19 mouse cellular contexts compared by ENCODE assay signal in the genomic region with DNA sequence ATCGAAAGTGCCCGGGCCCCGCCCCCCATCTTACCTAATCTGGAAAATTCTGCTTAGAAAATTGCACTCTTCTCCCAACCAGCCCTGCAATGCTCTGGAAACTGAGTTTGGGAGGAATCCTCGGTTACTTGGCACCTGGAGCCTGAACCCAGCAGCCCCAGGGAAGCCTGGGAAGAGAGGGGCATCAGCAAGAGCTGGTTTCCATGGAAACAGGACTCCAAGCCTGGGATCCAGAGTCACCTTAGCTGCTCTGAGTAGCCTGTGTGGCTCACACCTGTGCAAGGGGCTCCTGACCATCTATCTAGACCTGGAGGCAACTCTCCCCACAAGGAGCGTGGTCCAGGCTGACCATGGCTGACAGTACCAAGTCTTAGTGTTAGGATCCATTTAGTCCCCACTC. TPM values are rescaled to one million over a fixed set of nuclear protein-coding genes. Genes with fewer than 3 reads are reported as not detected.
DNase-seq lines count a peak whose midpoint lies in the region; ATAC-seq lines count a peak whose summit lies in the region.
"Had no signal": no experiment of that assay in that cellular context is flagged by ENCODE, and none has a peak within 500 bp of the region (broad histone marks: within the 10 kb centered on the region; RNA-seq: fewer than 3 reads in every experiment).

No protein-coding gene starts in this region.

- no peaks in the 10 kb centered on the region for H3K36me3 ChIP-seq in embryonic facial prominence, embryonic 11.5 days (replicated peaks; ENCODE audit: control insufficient read depth, insufficient read depth, low read depth, low read length)
- no peaks in the 10 kb centered on the region for H3K36me3 ChIP-seq in embryonic facial prominence, embryonic 10.5 days (replicated peaks)
- no peaks in the 10 kb centered on the region for H3K36me3 ChIP-seq in midbrain, embryonic 14.5 days (ENCODE audit: control insufficient read depth, insufficient read depth, low read length)
- H3K36me3 ChIP-seq in midbrain, embryonic 11.5 days (ENCODE audit: control insufficient read depth, insufficient read depth, low read length), result no peaks in the 10 kb centered on the region
- H3K36me3 ChIP-seq in liver, embryonic 11.5 days (ENCODE audit: control insufficient read depth, insufficient read depth, low read length), result no peaks in the 10 kb centered on the region
- H3K36me3 ChIP-seq: embryonic facial prominence, embryonic 12.5 days; forebrain, embryonic 15.5 days had no signal

- no peak overlapping the region for H3K9ac ChIP-seq in embryonic facial prominence, embryonic 11.5 days (replicated peaks; ENCODE audit: low read length)
- H3K9ac ChIP-seq in midbrain, embryonic 14.5 days (replicated peaks; ENCODE audit: low read length), result no peak overlapping the region
- no peak overlapping the region for H3K9ac ChIP-seq in midbrain, embryonic 11.5 days (ENCODE audit: low read length)
- no peak overlapping the region for H3K9ac ChIP-seq in liver, embryonic 11.5 days (ENCODE audit: low read depth, low read length)
- H3K9ac ChIP-seq: embryonic facial prominence, embryonic 12.5 days; forebrain, embryonic 13.5 days; forebrain, embryonic 15.5 days; forebrain, postnatal 0 days had no signal

- no peak overlapping the region for H3K4me2 ChIP-seq in embryonic facial prominence, embryonic 11.5 days (ENCODE audit: low read depth, low read length)
- H3K4me2 ChIP-seq in midbrain, embryonic 14.5 days (ENCODE audit: low read length), result no peak overlapping the region
- no peak overlapping the region for H3K4me2 ChIP-seq in midbrain, embryonic 11.5 days
- no peak overlapping the region for H3K4me2 ChIP-seq in liver, embryonic 11.5 days
- H3K4me2 ChIP-seq: embryonic facial prominence, embryonic 12.5 days; forebrain, embryonic 13.5 days; forebrain, embryonic 15.5 days had no signal

- WGBS in embryonic facial prominence, embryonic 11.5 days, result 77% methylated on average over 5 of the region's 5 CpGs
- WGBS in embryonic facial prominence, embryonic 10.5 days, result 85% methylated on average over 5 of the region's 5 CpGs
- 82% methylated on average over 5 of the region's 5 CpGs for WGBS in midbrain, embryonic 14.5 days
- 82% methylated on average over 5 of the region's 5 CpGs for WGBS in midbrain, embryonic 11.5 days
- WGBS in liver, embryonic 11.5 days, result 78% methylated on average over 5 of the region's 5 CpGs

- H3K9me3 ChIP-seq in embryonic facial prominence, embryonic 11.5 days (replicated peaks; ENCODE audit: control insufficient read depth, low read length), result no peaks in the 10 kb centered on the region
- no peaks in the 10 kb centered on the region for H3K9me3 ChIP-seq in embryonic facial prominence, embryonic 10.5 days
- no peaks in the 10 kb centered on the region for H3K9me3 ChIP-seq in midbrain, embryonic 14.5 days (ENCODE audit: control insufficient read depth, low read length)
- no peaks in the 10 kb centered on the region for H3K9me3 ChIP-seq in midbrain, embryonic 11.5 days (ENCODE audit: control insufficient read depth, low read length)
- no peaks in the 10 kb centered on the region for H3K9me3 ChIP-seq in liver, embryonic 11.5 days (ENCODE audit: control insufficient read depth, low read length)
- H3K9me3 ChIP-seq: embryonic facial prominence, embryonic 12.5 days; forebrain, embryonic 13.5 days; forebrain, embryonic 15.5 days had no signal

- no peaks in the 10 kb centered on the region for H3K27me3 ChIP-seq in embryonic facial prominence, embryonic 11.5 days (ENCODE audit: control insufficient read depth, insufficient read depth, low read length)
- no peaks in the 10 kb centered on the region; the same call in 1 of the 2 replicates for H3K27me3 ChIP-seq in embryonic facial prominence, embryonic 10.5 days (replicated peaks; ENCODE audit: low read depth, poor library complexity, severe bottlenecking)
- H3K27me3 ChIP-seq in midbrain, embryonic 14.5 days (ENCODE audit: control insufficient read depth, insufficient read depth, low read length), result no peaks in the 10 kb centered on the region
- H3K27me3 ChIP-seq in midbrain, embryonic 11.5 days (ENCODE audit: control insufficient read depth, insufficient read depth, low read length), result no peaks in the 10 kb centered on the region
- H3K27me3 ChIP-seq in liver, embryonic 11.5 days (replicated peaks; ENCODE audit: control insufficient read depth, insufficient read depth, low read length), result no peaks in the 10 kb centered on the region
- H3K27me3 ChIP-seq: forebrain, embryonic 13.5 days; forebrain, embryonic 15.5 days had no signal

- H3K4me3 ChIP-seq in embryonic facial prominence, embryonic 11.5 days (ENCODE audit: low read depth, low read length), result no peak overlapping the region
- H3K4me3 ChIP-seq in embryonic facial prominence, embryonic 10.5 days, result no peak overlapping the region
- no peak overlapping the region for H3K4me3 ChIP-seq in midbrain, embryonic 14.5 days (replicated peaks; ENCODE audit: low read depth, low read length)
- no peak overlapping the region for H3K4me3 ChIP-seq in midbrain, embryonic 11.5 days (ENCODE audit: low read depth, low read length)
- H3K4me3 ChIP-seq in liver, embryonic 11.5 days (ENCODE audit: low read depth, low read length), result no peak overlapping the region
- H3K4me3 ChIP-seq: embryonic facial prominence, embryonic 12.5 days; forebrain, embryonic 13.5 days; forebrain, embryonic 15.5 days had no signal

- 0 out of 2 replicates have a peak, but pooled peaks have one; percentile 51 for ATAC-seq in embryonic facial prominence, embryonic 11.5 days (replicated peaks; ENCODE audit: insufficient number of reproducible peaks, low FRiP score, low TSS enrichment, low read depth)
- ATAC-seq in midbrain, embryonic 14.5 days (ENCODE audit: low FRiP score, low TSS enrichment), result no peak
- ATAC-seq in midbrain, embryonic 11.5 days (ENCODE audit: low FRiP score), result no peak
- no peak for ATAC-seq in liver, embryonic 11.5 days (replicated peaks; ENCODE audit: low FRiP score)
- ATAC-seq: activated CD4-positive, CD25-positive, alpha-beta regulatory T cell, adult 4 months; forebrain, embryonic 13.5 days; forebrain, embryonic 15.5 days; forebrain, postnatal 0 days had no signal

- H3K4me1 ChIP-seq in embryonic facial prominence, embryonic 11.5 days (ENCODE audit: control insufficient read depth, insufficient read depth, low read length), result no peaks in the 10 kb centered on the region
- H3K4me1 ChIP-seq in embryonic facial prominence, embryonic 10.5 days, result peaks cover 11% of the 10 kb centered on the region; the same call in 1 of the 2 replicates
- peaks cover 10% of the 10 kb centered on the region; the same call in 1 of the 2 replicates for H3K4me1 ChIP-seq in midbrain, embryonic 14.5 days (ENCODE audit: control insufficient read depth, insufficient read depth, low read length)
- no peaks in the 10 kb centered on the region for H3K4me1 ChIP-seq in midbrain, embryonic 11.5 days (ENCODE audit: control insufficient read depth, insufficient read depth, low read length)
- no peaks in the 10 kb centered on the region for H3K4me1 ChIP-seq in liver, embryonic 11.5 days (replicated peaks; ENCODE audit: control insufficient read depth, insufficient read depth, low read length)

- no peak overlapping the region for H3K27ac ChIP-seq in embryonic facial prominence, embryonic 11.5 days (replicated peaks; ENCODE audit: low read depth, low read length)
- H3K27ac ChIP-seq in embryonic facial prominence, embryonic 10.5 days (replicated peaks), result no peak overlapping the region
- H3K27ac ChIP-seq in midbrain, embryonic 14.5 days (replicated peaks; ENCODE audit: low read depth, low read length), result no peak overlapping the region
- no peak overlapping the region for H3K27ac ChIP-seq in midbrain, embryonic 11.5 days (ENCODE audit: low read depth, low read length)
- H3K27ac ChIP-seq in liver, embryonic 11.5 days (ENCODE audit: low read depth, low read length), result no peak overlapping the region
- H3K27ac ChIP-seq: forebrain, embryonic 13.5 days; forebrain, embryonic 15.5 days had no signal

- DNase-seq in embryonic facial prominence, embryonic 11.5 days (ENCODE audit: low spot score), result no peak
- DNase-seq in embryonic facial prominence, embryonic 10.5 days (ENCODE audit: low spot score), result no peak
- peak; percentile 60 for DNase-seq in midbrain, embryonic 14.5 days
- DNase-seq in midbrain, embryonic 11.5 days (ENCODE audit: low spot score, missing footprints), result no peak
- peak; percentile 37 for DNase-seq in R1 (ENCODE audit: low read depth, low spot score)
- DNase-seq in liver, embryonic 11.5 days (ENCODE audit: low spot score), result no peak
- DNase-seq: adrenal gland, adult 8-10 months; adrenal gland, postnatal 14 days; adrenal gland, postnatal 36 days; cerebellum, adult 11-12 months; cerebellum, adult 2 months; cerebellum, adult 9-11 months; cerebellum, postnatal 14 days; forebrain, postnatal 0 days had no signal

RNA-seq across cellular contexts. Expression of gene Cpxm2, which starts 56.1 kb away (rescaled TPM):
- polyA plus RNA-seq in embryonic facial prominence, embryonic 11.5 days (2014; fragmentation: Nextera tagmentation; extraction: Ambion mirVana), result 5.1 and 5.4 TPM in 2 replicates
- 0.91 and 2.5 TPM in 2 replicates for polyA plus RNA-seq in embryonic facial prominence, embryonic 10.5 days (2016; fragmentation: Nextera tagmentation; extraction: Ambion mirVana)
- polyA plus RNA-seq in midbrain, embryonic 14.5 days (2014; fragmentation: Nextera tagmentation; extraction: Ambion mirVana), result 1.1 and 1.3 TPM in 2 replicates
- 0.72 and 1.3 TPM in 2 replicates for polyA plus RNA-seq in midbrain, embryonic 11.5 days (2014; fragmentation: Nextera tagmentation; extraction: Ambion mirVana)
- polyA plus RNA-seq in liver, embryonic 11.5 days (2014; fragmentation: Nextera tagmentation; extraction: Ambion mirVana), result 0.35 and 0.56 TPM in 2 replicates
- polyA plus RNA-seq: activated CD4-positive, CD25-positive, alpha-beta regulatory T cell, adult 4 months; C2C12 had no signal

Comparison
In these comparisons a context has a peak if more than half of its experiments do, and no peak if none do; other contexts are left out.
1. DNase-seq: peak in midbrain, embryonic 14.5 days (single experiment) and R1 (single experiment); none in embryonic facial prominence, embryonic 11.5 days (single experiment), embryonic facial prominence, embryonic 10.5 days (single experiment), midbrain, embryonic 11.5 days (single experiment) and liver, embryonic 11.5 days (single experiment).